Mouse (Mus musculus) bone marrow macrophage, adult 2 months (primary cell): ENCODE measurements around the gene Selenoh.

Experiments used
- CTCF ChIP-seq: IDR thresholded peaks from 2 replicates; pipeline ENCODE4 v1.5.1; 2012; ENCODE audit warnings: low read depth, mild to moderate bottlenecking, low read length, moderate library complexity
- POLR2A ChIP-seq: IDR thresholded peaks from 2 replicates; pipeline ENCODE4 v1.6.1; 2012; ENCODE audit warnings: mild to moderate bottlenecking, low read depth, low read length, borderline replicate concordance

DNA sequence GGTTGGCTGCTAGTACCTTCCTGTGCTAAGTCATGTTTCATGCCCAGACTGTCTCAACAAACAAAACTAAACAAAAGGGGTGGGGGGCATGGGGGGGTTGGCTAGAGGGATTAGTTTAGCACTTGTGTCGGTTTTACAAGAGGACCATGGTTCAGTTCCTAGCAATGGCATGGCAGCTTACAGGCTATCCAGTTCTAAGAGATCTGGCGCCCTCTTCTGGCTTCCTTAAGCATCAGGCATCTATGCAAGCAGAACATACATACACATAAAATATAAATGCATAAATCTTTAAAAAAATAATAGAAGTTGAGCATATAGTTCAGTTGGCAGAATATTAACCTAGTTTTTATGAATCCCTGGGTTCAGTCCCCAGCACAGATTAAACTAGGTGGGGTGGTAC, 7.7 kb downstream of the Selenoh start:
- TF ChIP-seq POLR2A (no peak), CTCF (no peak; the same call in 1 of the 2 replicates)
